Mouse (Mus musculus) yolk sac, embryonic 10.5 days (tissue): ENCODE measurements around the gene Slc44a1.

ENCODE experiments used
- DNase-seq: peaks from one replicate; pipeline ENCODE4 v3.0.0-alpha.2; 2017; ENCODE audit warnings: low spot score

Slc44a1 gene

DNA sequence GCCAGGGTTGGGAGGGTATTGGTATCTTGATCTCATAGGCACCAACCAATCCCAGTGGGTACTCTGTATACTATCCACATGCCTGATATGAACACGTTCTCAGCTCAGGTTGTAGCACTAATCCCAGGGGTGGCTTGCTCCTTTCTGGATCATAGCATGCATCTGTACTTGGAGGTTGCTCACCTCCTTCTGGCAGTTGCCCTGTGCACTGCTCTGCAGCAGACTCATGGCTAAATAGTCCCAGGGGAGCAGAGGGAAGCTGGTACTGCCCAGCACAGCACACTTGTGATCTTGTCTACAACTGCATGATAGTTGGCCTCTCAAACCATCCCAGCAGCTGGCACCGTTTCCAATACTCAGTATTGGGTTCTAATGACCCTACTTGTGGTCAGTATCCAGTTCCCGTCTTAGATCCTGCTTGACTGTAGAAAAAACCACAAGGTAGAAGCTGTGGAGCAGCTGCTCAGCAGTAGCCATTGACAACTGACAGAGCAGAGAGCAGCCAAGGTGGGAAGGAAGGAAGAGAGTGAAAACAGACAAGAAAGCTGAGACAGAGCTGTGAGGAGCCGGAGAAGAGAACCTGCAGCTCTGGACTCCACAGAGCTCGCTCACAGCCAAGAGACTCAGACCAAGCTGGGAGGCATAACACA lies 174.5 kb downstream of the Slc44a1 start:
- DNase-seq = no peak

- DNase-seq = no peak
Observed at GRCm38 (mm10) chr4:53617968-53618367, 177.8 kb downstream of the Slc44a1 start.

- no peak for DNase-seq
Observed at GRCm38 (mm10) chr4:53620104-53620503, 179.9 kb downstream of the Slc44a1 start.

DNA sequence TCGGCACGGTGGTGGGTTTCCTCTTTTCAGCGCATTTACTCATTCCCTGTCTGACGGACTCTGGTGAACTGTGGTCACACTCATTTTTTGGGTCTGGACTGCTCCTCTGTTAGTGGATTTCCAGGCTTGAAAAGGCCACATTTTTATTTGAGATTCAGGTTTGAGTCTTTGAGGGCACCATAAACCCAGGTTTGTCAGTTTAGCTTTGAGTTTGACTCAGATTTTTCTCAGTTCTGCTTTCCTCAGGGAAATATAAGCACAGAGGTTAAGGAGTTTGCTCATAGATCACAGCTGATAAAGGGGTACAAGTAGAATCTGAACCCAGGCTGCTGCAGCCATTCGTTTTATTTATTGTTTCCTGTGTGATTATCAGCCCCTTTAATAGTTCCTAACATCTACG lies 180.9 kb downstream of the Slc44a1 start:
- peak; percentile 27 for DNase-seq

GRCm38 (mm10) chr4:53621490-53621889 lies 181.3 kb downstream of the Slc44a1 start:
- DNase-seq = peak; percentile 57

DNA sequence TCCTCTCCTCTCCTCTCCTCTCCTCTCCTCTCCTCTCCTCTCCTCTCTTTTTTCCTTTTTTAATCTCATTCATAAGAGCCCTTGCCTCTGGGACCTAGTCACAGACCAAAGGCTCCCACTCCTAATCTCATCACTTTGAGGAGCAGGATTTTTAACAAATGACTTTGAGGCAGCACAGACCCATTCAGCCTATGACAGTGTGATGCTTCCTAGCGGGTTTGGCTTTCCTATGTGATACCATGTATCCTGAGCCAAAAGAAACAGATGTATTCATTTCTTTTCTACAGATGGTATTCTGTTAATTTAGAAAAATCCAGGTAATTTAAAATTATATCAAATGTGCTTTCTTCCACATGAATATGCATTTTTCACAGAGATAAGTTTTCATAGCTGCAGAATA lies 183.5 kb downstream of the Slc44a1 start:
- no peak for DNase-seq

- no peak for DNase-seq
Observed at GRCm38 (mm10) chr4:53624816-53625215, 184.6 kb downstream of the Slc44a1 start.

DNA sequence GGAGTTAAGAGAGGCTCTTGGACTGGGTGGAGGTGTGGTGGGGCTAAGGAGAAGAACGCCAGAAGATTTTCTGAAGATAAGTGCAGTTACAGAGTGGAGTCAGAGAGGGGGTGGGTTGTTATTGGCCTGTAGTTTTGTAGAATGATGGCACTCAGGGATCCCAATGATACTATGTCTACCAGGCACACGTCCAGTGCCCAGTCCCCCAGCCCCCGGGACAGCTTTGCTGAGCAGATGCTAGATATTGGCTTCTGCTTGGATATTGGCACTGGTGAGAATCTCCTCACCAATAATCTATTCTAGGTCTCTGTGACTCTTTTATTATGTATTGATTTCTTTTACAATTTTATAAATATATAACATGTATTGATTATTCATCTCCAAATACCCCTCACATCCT lies 185.1 kb downstream of the Slc44a1 start:
- DNase-seq = no peak

GRCm38 (mm10) chr4:53628924-53629323 lies 188.7 kb downstream of the Slc44a1 start:
- DNase-seq = no peak

- no peak for DNase-seq
Observed at GRCm38 (mm10) chr4:53630963-53631315, 190.7 kb downstream of the Slc44a1 start.

GRCm38 (mm10) chr4:53631316-53632010 lies 191.2 kb downstream of the Slc44a1 start, which contains the start of gene Fsd1l:
TSS of gene Fsd1l (plus strand) at chr4:53631471.
- peak; percentile 77 for DNase-seq

DNA sequence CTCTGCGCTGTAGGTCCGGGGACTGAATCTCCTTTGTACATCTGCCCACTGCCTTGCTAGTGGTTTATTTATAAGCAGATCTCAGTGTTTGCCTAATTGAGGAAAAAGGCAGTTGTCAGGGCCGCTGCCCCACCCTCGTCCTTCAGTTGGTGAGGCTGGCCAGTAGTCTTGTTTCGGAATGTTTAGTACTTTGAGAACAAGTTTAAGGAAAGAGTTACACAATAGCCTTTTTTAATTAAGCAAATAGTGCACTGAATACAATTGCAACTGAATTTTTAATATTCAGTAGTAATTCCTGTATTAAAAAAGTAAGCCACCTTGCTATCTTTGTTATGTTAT lies 191.8 kb downstream of the Slc44a1 start:
- no peak for DNase-seq

- no peak for DNase-seq
Observed at GRCm38 (mm10) chr4:53635336-53635735, 195.1 kb downstream of the Slc44a1 start.

DNA sequence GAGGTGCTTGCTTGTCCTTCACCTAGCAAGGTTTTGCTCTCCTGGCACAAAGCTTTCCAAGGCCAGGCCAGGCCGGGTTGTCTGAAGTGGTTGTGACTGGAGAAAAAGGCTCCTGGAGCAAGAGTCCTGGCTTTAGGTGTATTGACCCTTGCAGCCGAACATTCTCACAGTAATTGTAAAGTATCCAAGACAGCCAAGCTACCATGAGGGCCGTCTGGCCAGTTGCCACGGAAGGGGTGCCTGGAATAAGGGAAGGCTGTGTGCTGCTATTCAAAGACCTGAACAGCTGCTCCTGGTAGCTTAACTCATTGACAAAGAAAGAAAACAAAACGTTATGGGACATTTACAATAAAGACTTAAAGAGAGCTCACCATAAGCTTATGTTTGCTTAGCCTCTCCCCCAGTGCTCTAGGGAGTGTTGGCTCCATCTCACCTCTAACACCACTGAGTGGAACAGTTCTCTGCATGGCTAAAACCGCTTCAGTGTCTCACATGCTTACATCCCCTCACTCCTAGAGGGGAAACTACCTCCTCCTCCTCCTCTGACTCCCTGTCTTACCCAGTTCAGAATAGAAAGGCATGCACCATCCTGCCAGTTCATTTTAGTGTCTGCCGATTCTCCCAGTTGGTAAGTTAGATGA lies 197.2 kb downstream of the Slc44a1 start:
- DNase-seq = no peak

- DNase-seq = no peak
Observed at GRCm38 (mm10) chr4:53638549-53639123, 198.4 kb downstream of the Slc44a1 start.

- no peak for DNase-seq
Observed at GRCm38 (mm10) chr4:53658029-53658428, 217.8 kb downstream of the Slc44a1 start.

DNA sequence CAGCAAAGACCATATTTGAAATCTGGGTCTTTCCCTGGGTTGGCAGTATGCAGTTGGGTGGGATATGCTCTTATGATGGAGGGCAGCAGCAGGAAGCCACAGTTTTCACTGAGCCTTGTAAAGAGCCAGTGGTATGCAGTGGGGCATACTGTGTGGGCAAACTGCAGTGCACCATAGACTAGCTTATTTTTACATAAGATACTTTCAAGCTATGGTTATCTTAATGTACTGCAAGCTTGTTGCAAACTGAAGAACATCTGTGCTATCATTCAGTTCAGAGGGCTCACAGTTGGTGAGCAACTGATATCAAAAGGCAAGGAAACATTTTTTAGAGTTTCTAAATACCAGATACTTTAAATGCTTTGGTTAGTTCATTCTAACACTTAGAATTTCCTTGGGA lies 220.5 kb downstream of the Slc44a1 start:
- DNase-seq = no peak
